Mouse (Mus musculus) naive thymus-derived CD4-positive, alpha-beta T cell, adult 2 months (primary cell): ENCODE measurements around the gene Tnni1.

Experiments
- DNase-seq: peaks from one replicate; pipeline ENCODE4 v3.0.0-alpha.2; 2011; ENCODE audit warnings: low read depth

The Tnni1 gene

GRCm38 (mm10) chr1:135810180-135810579 lies 30.9 kb downstream of the Tnni1 start:
- no peak for DNase-seq

DNA sequence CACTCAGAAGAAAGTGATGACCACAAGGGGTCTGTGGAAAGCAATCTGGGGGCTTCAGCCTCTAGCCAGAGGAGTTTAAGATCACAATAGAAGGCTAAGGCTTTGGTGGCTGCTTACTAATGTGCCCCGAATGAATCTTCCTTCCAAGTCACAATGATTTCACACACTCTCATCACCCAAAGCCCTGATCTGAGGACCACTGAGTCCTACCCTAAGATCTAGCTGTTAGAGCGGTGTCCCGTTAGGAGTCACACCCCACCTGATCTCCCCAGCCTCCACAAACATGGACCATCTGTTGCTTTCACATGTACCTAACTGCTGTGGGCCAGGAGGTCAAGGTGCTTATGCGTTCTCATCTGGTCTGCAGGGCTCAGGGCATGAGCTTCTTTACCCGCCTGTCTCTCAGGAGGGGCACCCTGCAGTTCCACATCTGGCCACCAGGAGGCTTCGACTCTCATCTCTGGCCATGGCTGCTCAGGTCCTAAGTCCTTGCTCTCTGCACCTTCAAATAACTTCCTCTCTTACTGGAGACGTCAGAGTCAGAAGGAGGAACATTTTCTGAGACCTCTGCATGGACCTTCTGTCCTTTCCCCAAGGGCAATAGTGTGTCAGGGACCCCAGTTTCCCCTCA lies 31.9 kb downstream of the Tnni1 start:
- peak; percentile 90 for DNase-seq

DNA sequence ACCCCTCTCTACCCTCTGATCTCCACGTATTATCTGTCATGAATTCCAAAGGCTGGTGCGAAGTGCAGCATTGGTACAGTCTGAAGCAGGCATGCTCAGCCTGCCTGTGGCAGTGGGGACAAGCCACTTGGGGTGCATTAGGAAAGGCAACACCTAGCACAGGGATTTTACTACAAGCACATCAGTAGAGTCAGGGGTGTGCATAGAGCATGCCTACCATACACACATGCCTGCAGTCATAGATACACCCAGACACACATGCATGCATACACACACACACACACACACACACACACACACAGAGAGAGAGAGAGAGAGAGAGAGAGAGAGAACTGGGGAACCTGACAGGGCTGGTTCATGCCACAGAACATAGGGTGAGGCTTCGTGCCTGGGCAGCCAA lies 33.0 kb downstream of the Tnni1 start:
- no peak for DNase-seq

- DNase-seq = no peak
These were observed 33.4 kb downstream of the Tnni1 start for GRCm38 (mm10) chr1:135812618-135813017.

DNA sequence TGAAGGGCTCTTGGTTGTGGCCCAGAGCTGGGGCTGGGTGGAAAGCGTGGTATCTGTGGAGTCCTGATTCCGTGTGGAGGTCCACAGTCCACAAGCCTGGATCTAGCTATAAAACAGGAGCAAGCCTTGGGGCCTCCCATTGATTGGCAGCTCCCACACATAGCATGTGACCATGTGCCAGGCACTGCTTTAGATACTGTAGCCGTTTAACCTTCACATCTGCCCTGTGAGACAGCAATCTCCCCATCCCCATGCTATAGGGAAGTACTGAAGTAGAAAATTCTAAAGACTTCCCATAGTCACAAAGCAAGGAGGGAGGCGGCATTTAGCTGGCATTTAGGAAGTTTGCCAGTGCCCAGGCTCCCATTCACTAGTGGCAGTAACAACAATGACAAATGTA lies 33.8 kb downstream of the Tnni1 start:
- DNase-seq = no peak

- DNase-seq = no peak
These were observed 34.6 kb downstream of the Tnni1 start for GRCm38 (mm10) chr1:135813687-135814395.

- DNase-seq = no peak
These were observed 35.3 kb downstream of the Tnni1 start for GRCm38 (mm10) chr1:135814531-135814930.

- peak; percentile 63 for DNase-seq
These were observed 38.4 kb downstream of the Tnni1 start for GRCm38 (mm10) chr1:135817595-135817994.

DNA sequence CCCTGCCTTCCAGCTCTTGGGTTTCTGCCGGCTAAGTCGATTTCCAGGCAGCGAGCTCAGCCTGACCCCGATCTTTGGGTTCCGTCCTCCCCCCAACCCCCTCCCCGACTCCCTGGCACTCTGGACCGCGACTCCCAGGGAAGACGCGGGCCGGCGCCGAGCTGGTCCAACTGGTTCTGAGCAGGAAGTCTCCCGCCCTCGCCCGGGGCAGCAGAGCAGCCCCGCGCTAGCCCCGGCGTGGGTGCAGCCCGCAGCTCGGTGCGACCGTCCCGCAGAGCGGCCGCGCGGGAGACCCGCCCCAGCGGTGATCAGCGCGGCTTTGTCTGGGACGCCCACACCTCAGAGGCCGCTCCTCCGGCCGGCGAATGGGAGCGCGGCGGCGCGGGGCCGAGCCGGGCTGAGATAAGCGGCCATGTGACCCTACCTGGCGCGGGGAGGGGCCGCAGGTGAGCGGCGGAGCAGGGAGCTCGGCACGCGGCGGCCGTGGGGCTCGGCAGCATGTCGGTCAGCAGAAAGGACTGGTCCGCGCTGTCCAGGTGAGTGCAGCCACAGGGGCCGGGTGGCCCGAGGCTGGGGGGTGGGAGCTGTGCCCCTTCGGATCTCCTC lies 39.4 kb downstream of the Tnni1 start, which contains the start of gene Lad1:
Gene Lad1, plus strand, starts transcription at position 118 of the 606 bp plus-strand sequence.
- peak; percentile 47 for DNase-seq

- DNase-seq = no peak
These were observed 40.8 kb downstream of the Tnni1 start for GRCm38 (mm10) chr1:135820071-135820470.

GRCm38 (mm10) chr1:135820736-135821364 lies 41.6 kb downstream of the Tnni1 start:
- DNase-seq = no peak

GRCm38 (mm10) chr1:135821780-135822179 lies 42.5 kb downstream of the Tnni1 start:
- DNase-seq = no peak

- peak; percentile 88 for DNase-seq
These were observed 49.7 kb downstream of the Tnni1 start for GRCm38 (mm10) chr1:135828918-135829317.

DNA sequence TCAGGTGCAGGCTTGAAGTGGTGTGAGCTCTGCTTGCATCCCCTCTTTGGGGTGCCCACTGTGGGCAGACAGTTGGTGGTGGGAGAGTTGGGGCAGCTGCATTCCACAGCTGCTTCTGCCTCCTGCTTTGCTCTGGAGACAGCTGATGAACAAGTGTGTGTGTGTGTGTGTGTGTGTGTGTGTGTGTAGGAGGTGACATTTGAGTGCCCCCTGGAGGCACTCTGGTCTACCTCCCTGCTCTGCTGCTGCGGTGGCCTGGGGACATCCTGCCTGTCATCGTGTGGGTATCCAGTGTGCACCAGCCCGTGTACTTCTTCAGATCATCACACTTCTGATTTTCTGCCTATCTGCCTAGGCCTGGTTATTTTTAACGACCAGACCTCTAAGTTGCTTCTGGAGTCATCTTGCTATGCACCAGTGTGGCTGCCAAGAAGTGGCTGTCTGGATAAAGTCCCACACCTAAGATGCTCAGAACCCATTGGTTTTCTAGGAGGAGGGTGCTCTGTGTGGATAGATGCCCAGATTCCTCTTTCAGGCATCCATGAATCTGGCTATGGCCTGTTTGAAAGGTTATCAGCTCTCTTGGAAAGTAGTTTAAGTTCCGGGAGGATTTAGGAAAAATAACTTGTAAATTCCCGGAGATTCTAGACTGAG lies 55.1 kb downstream of the Tnni1 start:
- DNase-seq = no peak

DNA sequence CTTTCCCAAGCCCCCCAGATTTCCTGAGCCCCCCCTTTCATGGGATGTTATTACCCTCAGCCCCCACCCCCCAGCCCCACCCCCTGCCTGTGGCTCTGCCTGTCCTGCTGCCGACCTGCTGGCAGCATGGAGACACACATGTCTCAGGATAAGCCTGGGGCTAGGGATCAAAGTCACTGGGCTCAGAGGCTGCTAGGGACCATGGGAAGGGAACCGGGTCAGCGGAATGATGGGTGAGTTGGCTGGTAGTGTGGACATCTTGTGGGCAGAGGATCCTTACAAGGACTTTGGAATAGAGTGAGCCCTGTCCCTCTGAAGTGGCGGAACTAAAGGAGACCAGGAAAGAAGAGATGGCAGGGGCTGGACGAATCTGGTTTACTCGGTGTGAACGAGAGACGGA lies 55.7 kb downstream of the Tnni1 start:
- DNase-seq = no peak

DNA sequence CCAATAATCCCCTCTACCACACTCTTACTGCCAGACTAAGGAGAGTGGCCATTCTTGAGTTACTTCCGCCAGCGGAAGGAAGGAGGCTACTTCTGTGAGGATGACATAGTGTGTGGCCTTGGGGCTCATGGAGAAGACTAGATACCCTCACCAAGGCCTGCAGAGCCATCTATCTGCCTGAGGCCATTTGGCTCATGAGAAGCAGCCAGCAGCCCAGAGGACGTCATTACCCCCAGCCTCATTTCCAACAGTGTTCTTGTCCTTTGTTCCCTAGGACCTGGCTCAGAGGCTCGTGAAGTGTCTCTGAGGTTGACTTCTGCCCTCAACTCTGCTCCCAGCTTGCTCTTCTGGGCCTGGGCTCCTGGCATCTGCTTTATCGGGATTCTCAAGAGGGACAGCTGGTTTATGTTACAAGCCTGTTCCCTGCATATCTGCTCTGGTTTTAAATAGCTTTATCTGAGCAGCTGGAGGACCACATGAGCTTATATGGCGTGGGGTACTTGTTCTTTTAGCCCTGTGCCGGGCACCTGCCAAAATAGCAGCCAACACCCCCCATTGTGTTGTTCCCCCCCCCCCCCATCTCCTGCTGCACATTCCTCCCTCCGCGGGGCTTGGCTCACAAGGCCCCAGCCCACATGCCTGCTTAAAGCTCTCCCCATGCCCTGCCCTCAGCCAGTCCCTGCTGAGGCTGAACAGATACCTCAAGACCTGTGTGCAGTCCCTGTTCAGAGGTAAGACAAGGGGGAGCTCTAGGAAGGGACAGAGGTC lies 56.7 kb downstream of the Tnni1 start, which contains the start of gene Tnnt2:
Gene Tnnt2, plus strand, starts transcription at position 639 of the 768 bp plus-strand sequence.
- DNase-seq = no peak

GRCm38 (mm10) chr1:135838626-135839025 lies 59.4 kb downstream of the Tnni1 start:
- no peak for DNase-seq

- no peak for DNase-seq
These were observed 59.8 kb downstream of the Tnni1 start for GRCm38 (mm10) chr1:135839065-135839464.

- no peak for DNase-seq
These were observed 61.6 kb downstream of the Tnni1 start for GRCm38 (mm10) chr1:135840675-135841395.

- no peak for DNase-seq
These were observed 64.5 kb downstream of the Tnni1 start for GRCm38 (mm10) chr1:135843519-135844262.
